Mouse (Mus musculus) lung, embryonic 14.5 days (tissue): ENCODE measurements around the gene Tgfbr2. TPM values are rescaled to one million over a fixed set of nuclear protein-coding genes. Genes with fewer than 3 reads are reported as not detected.

Experiments
- ATAC-seq: fragments of 200-750 bp; cut with Nextera tagmentation; 2 replicates; pipeline ENCODE4 v1.8.0; 2017; ENCODE audit warnings: mild to moderate bottlenecking, moderate TSS enrichment, moderate library complexity; ENCODE audit not compliant: insufficient read depth
- DNase-seq: peaks from one replicate; pipeline ENCODE4 v3.0.0-alpha.2; 2015
- H3K27ac ChIP-seq: fragments of 300-500 bp; sonication (generic); 2 replicates; pipeline ENCODE4 v1.5.1; 2014; ENCODE audit warnings: low read depth, mild to moderate bottlenecking, moderate library complexity
- H3K27me3 ChIP-seq: fragments of 300-500 bp; sonication (generic); 2 replicates; pipeline ENCODE4 v1.6.1; 2014; ENCODE audit warnings: low read length, control low read depth; ENCODE audit not compliant: insufficient read depth
- H3K36me3 ChIP-seq: fragments of 300-500 bp; sonication (generic); 2 replicates; pipeline ENCODE4 v1.6.1; 2014; ENCODE audit warnings: control low read depth; ENCODE audit not compliant: insufficient read depth
- H3K4me1 ChIP-seq: fragments of 300-500 bp; sonication (generic); 2 replicates; pipeline ENCODE4 v1.6.1; 2014; ENCODE audit warnings: antibody characterized with exemption, control low read depth; ENCODE audit not compliant: insufficient read depth
- H3K4me2 ChIP-seq: fragments of 300-500 bp; sonication (generic); 2 replicates; pipeline ENCODE4 v1.6.1; 2014; ENCODE audit warnings: mild to moderate bottlenecking
- H3K4me3 ChIP-seq: fragments of 300-500 bp; sonication (generic); 2 replicates; pipeline ENCODE4 v1.5.1; 2014; ENCODE audit warnings: low read depth, low read length
- H3K9ac ChIP-seq: fragments of 300-500 bp; sonication (generic); 2 replicates; pipeline ENCODE4 v1.6.1; 2014
- H3K9me3 ChIP-seq: fragments of 300-500 bp; sonication (generic); 2 replicates; pipeline ENCODE4 v1.6.1; 2016; ENCODE audit warnings: low read depth, low read length, control low read depth
- CTCF ChIP-seq: IDR thresholded peaks from 2 replicates; pipeline ENCODE4 v1.5.1; 2016; ENCODE audit warnings: antibody characterized with exemption, low read depth
- WGBS: fragments of 180-500 bp; shearing (Covaris S2); extraction: QIAGEN DNeasy Blood & Tissue Kit; methylation state at CpG from one replicate; pipeline ENCODE4 v1.1.7; 2014; 5-methylcytosine and 5-hydroxymethylcytosine counted together
- polyA plus RNA-seq: library from polyadenylated mRNA; unstranded; fragments of >200 nt; fragmentation: Nextera tagmentation; extraction: Ambion mirVana; gene quantifications from 2 replicates; pipeline ENCODE4 v1.2.1, GENCODE M21; 2014

Gene Tgfbr2
- 51.3 and 52.3 TPM in 2 replicates for polyA plus RNA-seq

- 0 out of 2 replicates have a peak, but pooled peaks cover 3% of the 10 kb centered on the region for H3K36me3 ChIP-seq
- H3K9me3 ChIP-seq, result no peaks in the 10 kb centered on the region
- H3K4me2 ChIP-seq, result peak within 1 kb of the TSS; percentile 81
- TF ChIP-seq CTCF, result 0 out of 2 replicates have a peak, but pooled peaks have one; percentile 5
- H3K27ac ChIP-seq, result peak within 1 kb of the TSS; percentile 99
- H3K4me1 ChIP-seq, result peaks cover 21% of the 10 kb centered on the region
- H3K4me3 ChIP-seq, result peak within 1 kb of the TSS; percentile 86
- H3K9ac ChIP-seq, result peak within 1 kb of the TSS; percentile 98
- H3K27me3 ChIP-seq, result no peaks in the 10 kb centered on the region
- ATAC-seq (peak; percentile 87), DNase-seq (peak; percentile 96)
- under 1% methylated on average over 90 of the region's 90 CpGs for WGBS
These were observed at the start of gene Tgfbr2 for GRCm38 (mm10) chr9:116174481-116175461. Tgfbr2 (minus strand) TSS chr9:116175360.

DNA sequence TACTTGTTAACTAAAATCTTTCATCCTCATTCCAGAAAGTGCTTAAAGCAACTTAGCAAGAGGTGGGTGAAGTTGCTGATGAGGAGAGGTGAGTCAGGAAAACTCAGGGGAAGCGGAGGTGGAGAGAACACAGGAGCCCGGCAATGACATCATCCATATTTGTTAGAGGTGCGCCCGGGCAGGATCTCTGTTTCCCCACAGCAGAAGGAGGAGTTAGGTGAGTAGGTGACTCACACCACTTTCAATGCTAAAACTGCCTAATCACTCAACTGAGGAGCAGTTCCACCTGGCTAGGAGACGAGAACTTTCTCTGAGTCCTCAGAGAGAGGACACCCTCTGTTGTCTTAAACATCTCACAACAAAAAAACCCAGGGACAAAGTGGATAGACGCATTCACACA is 48.2 kb upstream of the Tgfbr2 start:
- no peak for TF ChIP-seq CTCF
- Histone ChIP-seq H3K4me1 (peaks cover 13% of the 10 kb centered on the region), H3K27me3 (no peaks in the 10 kb centered on the region), H3K4me2 (no peak overlapping the region), H3K4me3 (no peak overlapping the region), H3K9me3 (no peaks in the 10 kb centered on the region), H3K27ac (peak overlapping the region; percentile 10; the same call in 1 of the 2 replicates), H3K9ac (no peak overlapping the region), H3K36me3 (no peaks in the 10 kb centered on the region)
- DNase-seq (peak; percentile 62), ATAC-seq (0 out of 2 replicates have a peak, but pooled peaks have one; percentile 19)
- WGBS, result 53% methylated on average over 6 of the region's 6 CpGs

GRCm38 (mm10) chr9:116222643-116223042 is 47.5 kb upstream of the Tgfbr2 start:
- no peaks in the 10 kb centered on the region for H3K36me3 ChIP-seq
- H3K27ac ChIP-seq, result no peak overlapping the region
- H3K4me1 ChIP-seq, result peaks cover 12% of the 10 kb centered on the region
- no peak for TF ChIP-seq CTCF
- H3K9ac ChIP-seq, result no peak overlapping the region
- H3K4me3 ChIP-seq, result no peak overlapping the region
- no peaks in the 10 kb centered on the region for H3K9me3 ChIP-seq
- ATAC-seq (no peak), DNase-seq (no peak)
- no peaks in the 10 kb centered on the region for H3K27me3 ChIP-seq
- WGBS, result 76% methylated on average over 5 of the region's 5 CpGs
- no peak overlapping the region for H3K4me2 ChIP-seq

DNA sequence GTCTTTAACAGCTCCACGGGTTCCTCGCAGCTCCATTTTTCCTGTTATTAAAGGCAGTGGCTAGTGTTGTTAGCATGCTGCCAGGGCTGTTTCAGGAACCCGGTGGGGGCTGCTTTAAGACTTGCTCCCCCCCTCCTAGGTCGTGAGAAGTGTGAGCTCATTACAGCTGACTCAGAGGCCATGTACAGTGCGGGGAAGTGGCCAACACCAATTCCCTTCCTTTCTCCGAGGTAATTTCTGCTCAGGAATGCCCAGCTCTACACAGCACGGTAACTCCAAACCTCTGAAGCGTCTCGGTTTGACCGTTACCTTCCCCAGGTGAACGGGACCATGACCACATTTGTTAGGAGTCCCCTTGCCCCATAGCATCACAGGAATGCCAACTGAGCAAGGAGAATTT is 46.8 kb upstream of the Tgfbr2 start:
- Histone ChIP-seq H3K9me3 (no peaks in the 10 kb centered on the region), H3K36me3 (no peaks in the 10 kb centered on the region), H3K4me1 (peaks cover 10% of the 10 kb centered on the region), H3K4me3 (no peak overlapping the region), H3K9ac (no peak overlapping the region), H3K27ac (no peak overlapping the region), H3K4me2 (no peak overlapping the region), H3K27me3 (no peaks in the 10 kb centered on the region)
- ATAC-seq (no peak), DNase-seq (no peak)
- TF ChIP-seq CTCF, result no peak
- WGBS, result 52% methylated on average over 11 of the region's 11 CpGs

GRCm38 (mm10) chr9:116221565-116221964 is 46.4 kb upstream of the Tgfbr2 start:
- Histone ChIP-seq H3K4me2 (no peak overlapping the region), H3K36me3 (no peaks in the 10 kb centered on the region), H3K4me3 (no peak overlapping the region), H3K9me3 (no peaks in the 10 kb centered on the region), H3K9ac (no peak overlapping the region), H3K27me3 (no peaks in the 10 kb centered on the region), H3K4me1 (peaks cover 10% of the 10 kb centered on the region), H3K27ac (no peak overlapping the region)
- TF ChIP-seq CTCF, result no peak
- ATAC-seq (no peak), DNase-seq (no peak)
- 63% methylated on average over 6 of the region's 6 CpGs for WGBS

- WGBS, result 89% methylated on average over 6 of the region's 6 CpGs
- H3K4me3 ChIP-seq, result no peak overlapping the region
- no peak overlapping the region for H3K27ac ChIP-seq
- H3K9me3 ChIP-seq, result no peaks in the 10 kb centered on the region
- DNase-seq (no peak), ATAC-seq (no peak)
- H3K4me2 ChIP-seq, result no peak overlapping the region
- H3K4me1 ChIP-seq, result peaks cover 10% of the 10 kb centered on the region
- no peaks in the 10 kb centered on the region for H3K36me3 ChIP-seq
- H3K9ac ChIP-seq, result no peak overlapping the region
- no peaks in the 10 kb centered on the region for H3K27me3 ChIP-seq
- TF ChIP-seq CTCF, result no peak
These were observed 45.5 kb upstream of the Tgfbr2 start for GRCm38 (mm10) chr9:116220616-116221015.

GRCm38 (mm10) chr9:116220159-116220515 is 45.0 kb upstream of the Tgfbr2 start:
- Histone ChIP-seq H3K36me3 (no peaks in the 10 kb centered on the region), H3K9ac (no peak overlapping the region), H3K4me3 (no peak overlapping the region), H3K4me1 (peaks cover 10% of the 10 kb centered on the region), H3K4me2 (no peak overlapping the region), H3K27ac (0 out of 2 replicates have a peak overlapping the region, but pooled peaks have one; percentile 24), H3K9me3 (no peaks in the 10 kb centered on the region), H3K27me3 (no peaks in the 10 kb centered on the region)
- ATAC-seq, result no peak
- DNase-seq, result no peak
- no peak for TF ChIP-seq CTCF
- WGBS, result 87% methylated on average over 4 of the region's 4 CpGs
